Mouse (Mus musculus): ENCODE results near the gene Ppp1cc.

DNA sequence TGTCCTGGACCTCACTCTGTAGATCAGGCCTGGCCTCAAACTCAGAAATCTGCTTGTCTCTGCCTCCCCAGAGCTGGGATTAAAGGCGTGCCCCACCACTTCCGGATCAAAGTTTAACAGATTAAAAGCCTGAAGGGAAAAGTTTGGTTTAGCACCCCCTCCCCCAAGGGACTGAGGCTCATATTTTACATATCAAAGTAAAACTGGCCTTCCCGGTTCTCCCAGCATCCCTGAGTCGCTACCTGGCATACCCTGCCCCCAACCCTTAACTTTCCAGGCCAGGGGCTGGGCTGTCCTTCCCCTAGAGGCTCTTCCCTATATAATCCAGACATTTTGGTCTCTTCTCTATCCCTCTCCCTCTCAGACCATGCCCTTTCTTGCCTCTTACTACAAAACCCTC lies 8.8 kb upstream of the Ppp1cc start:
- TF ChIP-seq CTCF (IDR thresholded peaks at IDR 0.05; ENCODE audit: low read depth) (no peak), EP300 (IDR thresholded peaks at IDR 0.05; ENCODE audit: low read depth) (no peak)
